Mouse (Mus musculus) midbrain, embryonic 10.5 days (tissue): ENCODE measurements around the gene Gm42517. TPM values are rescaled to one million over a fixed set of nuclear protein-coding genes. Genes with fewer than 3 reads are reported as not detected.
A peak's percentile ranks its signal among the peaks of the same experiment; 100 is the strongest.

ENCODE experiments used
- DNase-seq: peaks from one replicate; pipeline ENCODE4 v3.0.0-alpha.2; 2017; ENCODE audit warnings: low spot score
- H3K27ac ChIP-seq: fragments of 300-500 bp; sonication (generic); replicated peaks from 2 replicates; pipeline ENCODE4 v1.5.1; 2016; ENCODE audit warnings: mild to moderate bottlenecking
- H3K27me3 ChIP-seq: fragments of 300-500 bp; sonication (generic); 2 replicates; pipeline ENCODE4 v1.6.1; 2016; ENCODE audit warnings: low read depth, mild to moderate bottlenecking; ENCODE audit not compliant: poor library complexity, severe bottlenecking
- H3K36me3 ChIP-seq: fragments of 300-500 bp; sonication (generic); 2 replicates; pipeline ENCODE4 v1.6.1; 2016; ENCODE audit warnings: mild to moderate bottlenecking, moderate library complexity
- H3K4me1 ChIP-seq: fragments of 300-500 bp; sonication (generic); 2 replicates; pipeline ENCODE4 v1.6.1; 2016
- H3K4me3 ChIP-seq: fragments of 300-500 bp; sonication (generic); 2 replicates; pipeline ENCODE4 v1.5.1; 2016; ENCODE audit warnings: mild to moderate bottlenecking, moderate library complexity
- H3K9me3 ChIP-seq: fragments of 300-500 bp; sonication (generic); replicated peaks from 2 replicates; pipeline ENCODE4 v1.6.1; 2016; ENCODE audit warnings: mild to moderate bottlenecking
- WGBS: fragments of 180-500 bp; shearing (Covaris S2); methylation state at CpG from one replicate; pipeline ENCODE4 v1.1.7; 2016; 5-methylcytosine and 5-hydroxymethylcytosine counted together
- polyA plus RNA-seq: library from polyadenylated mRNA; unstranded; fragments of >200 nt; fragmentation: Nextera tagmentation; extraction: Ambion mirVana; gene quantifications from 2 replicates; pipeline ENCODE4 v1.2.1, GENCODE M21; 2016

Gm42517 gene
- 0.07 TPM in 1 of 2 replicates, not detected in the other for polyA plus RNA-seq

- 1% methylated on average over 28 of the region's 36 CpGs for WGBS
- Histone ChIP-seq H3K9me3 (no peaks in the 10 kb centered on the region), H3K4me1 (peaks cover 31% of the 10 kb centered on the region), H3K27me3 (peaks cover 100% of the 10 kb centered on the region), H3K36me3 (no peaks in the 10 kb centered on the region), H3K4me3 (peak within 1 kb of the TSS; percentile 68), H3K27ac (peak within 1 kb of the TSS; percentile 55)
- peak; percentile 32 for DNase-seq
Observed at GRCm38 (mm10) chr5:108367871-108368332, at the start of gene Gm42517. Gene Gm42517 (minus strand): TSS chr5:108367922.

- Histone ChIP-seq H3K9me3 (no peaks in the 10 kb centered on the region), H3K27ac (no peak overlapping the region), H3K36me3 (no peaks in the 10 kb centered on the region), H3K4me1 (no peaks in the 10 kb centered on the region), H3K4me3 (no peak overlapping the region), H3K27me3 (no peaks in the 10 kb centered on the region)
- 83% methylated on average over 2 of the region's 2 CpGs for WGBS
- DNase-seq = no peak
Observed at GRCm38 (mm10) chr5:108414711-108415110, 47.0 kb upstream of the Gm42517 start.

- no peak for DNase-seq
- WGBS = 83% methylated on average over 2 of the region's 2 CpGs
- H3K27me3 ChIP-seq = no peaks in the 10 kb centered on the region
- no peaks in the 10 kb centered on the region for H3K36me3 ChIP-seq
- no peaks in the 10 kb centered on the region for H3K9me3 ChIP-seq
- H3K27ac ChIP-seq = no peak overlapping the region
- H3K4me1 ChIP-seq = no peaks in the 10 kb centered on the region
- no peak overlapping the region for H3K4me3 ChIP-seq
Observed at GRCm38 (mm10) chr5:108406977-108407376, 39.3 kb upstream of the Gm42517 start.

- no peaks in the 10 kb centered on the region for H3K36me3 ChIP-seq
- no peaks in the 10 kb centered on the region for H3K27me3 ChIP-seq
- no peak for DNase-seq
- 86% methylated on average over 1 of the region's 1 CpGs for WGBS
- no peaks in the 10 kb centered on the region for H3K4me1 ChIP-seq
- H3K4me3 ChIP-seq = no peak overlapping the region
- H3K27ac ChIP-seq = no peak overlapping the region
- no peaks in the 10 kb centered on the region for H3K9me3 ChIP-seq
Observed at GRCm38 (mm10) chr5:108405460-108405859, 37.7 kb upstream of the Gm42517 start.

GRCm38 (mm10) chr5:108403453-108403852 is 35.7 kb upstream of the Gm42517 start:
- Histone ChIP-seq H3K27me3 (no peaks in the 10 kb centered on the region), H3K36me3 (no peaks in the 10 kb centered on the region), H3K9me3 (no peaks in the 10 kb centered on the region), H3K27ac (no peak overlapping the region), H3K4me1 (no peaks in the 10 kb centered on the region), H3K4me3 (no peak overlapping the region)
- no peak for DNase-seq
- WGBS = 79% methylated on average over 4 of the region's 4 CpGs

GRCm38 (mm10) chr5:108389744-108390143 is 22.0 kb upstream of the Gm42517 start:
- Histone ChIP-seq H3K4me3 (no peak overlapping the region), H3K9me3 (no peaks in the 10 kb centered on the region), H3K27ac (no peak overlapping the region), H3K4me1 (no peaks in the 10 kb centered on the region), H3K27me3 (no peaks in the 10 kb centered on the region), H3K36me3 (no peaks in the 10 kb centered on the region)
- no peak for DNase-seq
- 80% methylated on average over 3 of the region's 3 CpGs for WGBS

GRCm38 (mm10) chr5:108388201-108388600 is 20.5 kb upstream of the Gm42517 start, which contains the start of gene Pde6b:
Gene Pde6b (plus strand): TSS chr5:108388391.
- H3K27ac ChIP-seq = no peak within 1 kb of the TSS
- no peaks in the 10 kb centered on the region for H3K27me3 ChIP-seq
- 81% methylated on average over 7 of the region's 7 CpGs for WGBS
- no peaks in the 10 kb centered on the region for H3K4me1 ChIP-seq
- no peaks in the 10 kb centered on the region for H3K9me3 ChIP-seq
- no peak for DNase-seq
- no peaks in the 10 kb centered on the region for H3K36me3 ChIP-seq
- H3K4me3 ChIP-seq = no peak within 1 kb of the TSS

GRCm38 (mm10) chr5:108386449-108386848 is 18.7 kb upstream of the Gm42517 start:
- DNase-seq = no peak
- WGBS = 83% methylated on average over 4 of the region's 4 CpGs
- H3K36me3 ChIP-seq = no peaks in the 10 kb centered on the region

GRCm38 (mm10) chr5:108385632-108386031 is 17.9 kb upstream of the Gm42517 start:
- no peaks in the 10 kb centered on the region for H3K27me3 ChIP-seq
- H3K9me3 ChIP-seq = no peaks in the 10 kb centered on the region
- no peak overlapping the region for H3K4me3 ChIP-seq
- WGBS = 88% methylated on average over 2 of the region's 2 CpGs
- no peaks in the 10 kb centered on the region for H3K36me3 ChIP-seq
- DNase-seq = no peak
- no peak overlapping the region for H3K27ac ChIP-seq
- no peaks in the 10 kb centered on the region for H3K4me1 ChIP-seq

More at GRCm38 (mm10) chr5:108386449-108386848, 18.7 kb upstream of the Gm42517 start:
- Histone ChIP-seq H3K9me3 (no peaks in the 10 kb centered on the region), H3K4me3 (no peak overlapping the region), H3K27ac (no peak overlapping the region), H3K27me3 (no peaks in the 10 kb centered on the region), H3K4me1 (no peaks in the 10 kb centered on the region)

GRCm38 (mm10) chr5:108378346-108378745 is 10.6 kb upstream of the Gm42517 start:
- Histone ChIP-seq H3K4me1 (no peaks in the 10 kb centered on the region), H3K27ac (no peak overlapping the region), H3K27me3 (no peaks in the 10 kb centered on the region), H3K36me3 (no peaks in the 10 kb centered on the region), H3K4me3 (no peak overlapping the region), H3K9me3 (no peaks in the 10 kb centered on the region)
- WGBS = 88% methylated on average over 4 of the region's 4 CpGs
- DNase-seq = no peak

- 82% methylated on average over 1 of the region's 1 CpGs for WGBS
Observed at GRCm38 (mm10) chr5:108376059-108376458, 8.3 kb upstream of the Gm42517 start.

GRCm38 (mm10) chr5:108374079-108374478 is 6.4 kb upstream of the Gm42517 start:
- Histone ChIP-seq H3K4me3 (no peak overlapping the region), H3K9me3 (no peaks in the 10 kb centered on the region), H3K27ac (no peak overlapping the region), H3K27me3 (peaks cover 40% of the 10 kb centered on the region), H3K36me3 (no peaks in the 10 kb centered on the region), H3K4me1 (peaks cover 4% of the 10 kb centered on the region)
- 82% methylated on average over 5 of the region's 5 CpGs for WGBS
- no peak for DNase-seq

More at GRCm38 (mm10) chr5:108376059-108376458, 8.3 kb upstream of the Gm42517 start:
- no peaks in the 10 kb centered on the region for H3K4me1 ChIP-seq
- H3K36me3 ChIP-seq = no peaks in the 10 kb centered on the region
- H3K4me3 ChIP-seq = no peak overlapping the region
- no peak overlapping the region for H3K27ac ChIP-seq
- H3K9me3 ChIP-seq = no peaks in the 10 kb centered on the region
- DNase-seq = no peak
- H3K27me3 ChIP-seq = peaks cover 20% of the 10 kb centered on the region

GRCm38 (mm10) chr5:108369964-108370363 is 2.2 kb upstream of the Gm42517 start:
- H3K27ac ChIP-seq = no peak overlapping the region
- H3K4me3 ChIP-seq = no peak overlapping the region
- no peaks in the 10 kb centered on the region for H3K9me3 ChIP-seq
- no peak for DNase-seq
- H3K4me1 ChIP-seq = peaks cover 31% of the 10 kb centered on the region
- H3K36me3 ChIP-seq = no peaks in the 10 kb centered on the region
- H3K27me3 ChIP-seq = peaks cover 81% of the 10 kb centered on the region
- 2% methylated on average over 6 of the region's 6 CpGs for WGBS
